Mouse (Mus musculus) ES-E14 (cell line): ENCODE data around the gene Oasl2. TPM values are rescaled to one million over a fixed set of nuclear protein-coding genes. Genes with fewer than 3 reads are reported as not detected.

Experiments
- DNase-seq: peaks from one replicate; pipeline ENCODE4 v3.0.0-alpha.2; 2013; ENCODE audit warnings: low read depth, low spot score
- H3K27ac ChIP-seq: 2 replicates; pipeline ENCODE4 v1.5.1; 2012; ENCODE audit warnings: low read depth, mild to moderate bottlenecking, low read length, moderate library complexity, mixed read lengths; ENCODE audit not compliant: poor library complexity, insufficient read depth, severe bottlenecking
- H3K36me3 ChIP-seq: 2 replicates; pipeline ENCODE4 v1.6.1; 2012; ENCODE audit warnings: mild to moderate bottlenecking, low read length, moderate library complexity, mixed read lengths; ENCODE audit not compliant: control insufficient read depth, poor library complexity, insufficient read depth, severe bottlenecking
- H3K4me1 ChIP-seq, 2 experiments: fragments of 150-350 bp in 1 of 2; sonication (generic) in 1 of 2; 2 replicates each; pipeline ENCODE4 v1.6.1; 2012; ENCODE audit warnings: low read length in 2 of 2, mild to moderate bottlenecking in 1 of 2, mixed read lengths in 1 of 2; ENCODE audit not compliant: control insufficient read depth in 2 of 2, insufficient read depth in 2 of 2, poor library complexity in 1 of 2
- H3K4me3 ChIP-seq, 2 experiments: fragments of 150-350 bp in 1 of 2; sonication (generic) in 1 of 2; 2 replicates each; pipeline ENCODE4 v1.5.1; 2012; ENCODE audit warnings: low read length in 2 of 2, low read depth in 1 of 2, mild to moderate bottlenecking in 1 of 2, mixed read lengths in 1 of 2; ENCODE audit not compliant: insufficient read depth in 1 of 2, poor library complexity in 1 of 2, severe bottlenecking in 1 of 2
- H3K9ac ChIP-seq: 2 replicates; pipeline ENCODE4 v1.6.1; 2012; ENCODE audit warnings: low read depth, mild to moderate bottlenecking, low read length, mixed read lengths; ENCODE audit not compliant: poor library complexity, insufficient read depth, severe bottlenecking
- H3K9me3 ChIP-seq: fragments of 150-350 bp; sonication (generic); 2 replicates; pipeline ENCODE4 v1.6.1; 2012; ENCODE audit warnings: low read depth, mild to moderate bottlenecking, low read length; ENCODE audit not compliant: control insufficient read depth, insufficient read depth
- CHD2 ChIP-seq: IDR thresholded peaks from 2 replicates; pipeline ENCODE4 v1.6.1; 2014; ENCODE audit warnings: mild to moderate bottlenecking, low read depth, low read length, inconsistent platforms
- HCFC1 ChIP-seq: IDR thresholded peaks from 2 replicates; pipeline ENCODE4 v1.6.1; 2012; ENCODE audit warnings: low read length, inconsistent platforms, borderline replicate concordance; ENCODE audit not compliant: insufficient read depth
- MAFK ChIP-seq: IDR thresholded peaks from 2 replicates; pipeline ENCODE4 v1.6.1; 2014; ENCODE audit warnings: mild to moderate bottlenecking, low read depth, low read length, inconsistent platforms; ENCODE audit not compliant: insufficient read depth
- ZC3H11A ChIP-seq: IDR thresholded peaks from 2 replicates; pipeline ENCODE4 v1.6.1; 2012; ENCODE audit warnings: low read depth, mild to moderate bottlenecking, inconsistent platforms, low read length, borderline replicate concordance
- ZNF384 ChIP-seq: IDR thresholded peaks from 2 replicates; pipeline ENCODE4 v1.6.1; 2012; ENCODE audit warnings: low read depth, low read length, inconsistent platforms
- in situ Hi-C, 2 experiments: fragments of 600-800 bp; cut with MboI; formaldehyde crosslinking; loops; one replicate each; pipeline ENCODE4 v1.15.1; 2025; ENCODE audit warnings: low sequenced_read_pairs in 2 of 2, inconsistent platforms in 1 of 2; ENCODE audit not compliant: unreplicated experiment in 2 of 2
- total RNA-seq: library from RNA; depleted of rRNA; stranded (reverse); fragments of 300-350 nt; gene quantifications from 2 replicates; pipeline ENCODE4 v1.2.3, GENCODE M21; 2012

Oasl2 gene
- total RNA-seq, 1 experiment = 0.85 TPM

DNA sequence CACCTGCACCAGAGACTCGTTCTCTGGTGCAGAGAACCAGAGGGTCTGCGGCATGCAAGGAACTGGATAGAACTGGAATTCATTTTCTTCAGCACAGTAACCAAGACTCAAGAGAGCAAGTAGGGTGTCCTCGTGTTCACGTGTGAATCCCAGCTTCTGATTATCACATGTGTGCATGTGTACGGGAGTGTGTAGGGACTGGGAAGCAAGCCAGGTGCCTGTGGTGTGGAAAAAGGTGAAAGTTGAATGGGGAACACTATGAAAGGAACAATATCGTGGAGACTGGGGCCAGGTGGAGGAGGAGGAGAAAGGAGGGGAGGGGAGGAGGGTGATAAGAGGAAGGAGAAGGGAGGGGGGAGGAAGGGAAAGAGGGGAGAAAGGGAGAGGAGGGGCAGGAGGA is 9.9 kb upstream of the Oasl2 start:
- TF ChIP-seq MAFK (no peak), HCFC1 (no peak), ZC3H11A (no peak), CHD2 (no peak), ZNF384 (no peak)
- DNase-seq = no peak
- Histone ChIP-seq H3K9me3 (no peaks in the 10 kb centered on the region), H3K36me3 (no peaks in the 10 kb centered on the region), H3K4me3 (no peak overlapping the region), H3K4me1 (no peaks in the 10 kb centered on the region; a peak in 1 of 4 replicates), H3K9ac (no peak overlapping the region), H3K27ac (no peak overlapping the region; the same call in 1 of the 2 replicates)
- in situ Hi-C loops = no loop called here

DNA sequence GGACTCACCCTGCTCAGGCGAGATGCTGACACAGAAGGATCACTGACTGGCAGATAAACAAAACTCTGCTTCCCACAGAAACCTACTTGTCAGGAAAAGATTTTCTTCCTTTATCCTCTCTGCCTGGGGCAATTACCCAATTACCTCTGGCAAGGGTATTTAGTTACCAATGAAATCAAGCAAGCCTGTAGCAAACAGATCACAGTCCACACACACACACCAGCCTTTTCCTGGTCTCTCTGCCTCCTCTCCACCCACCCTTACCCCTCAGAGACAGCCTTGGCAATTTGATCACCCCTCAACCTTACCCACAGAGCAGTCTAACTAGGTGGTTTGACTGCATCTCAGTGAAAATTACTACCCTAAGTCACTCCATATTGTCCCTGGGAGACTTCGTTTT is 7.7 kb upstream of the Oasl2 start:
- H3K27ac ChIP-seq = no peak overlapping the region
- TF ChIP-seq MAFK (no peak), CHD2 (no peak), ZC3H11A (no peak), HCFC1 (no peak), ZNF384 (no peak)
- no peak overlapping the region for H3K4me3 ChIP-seq
- H3K9ac ChIP-seq = no peak overlapping the region
- DNase-seq = no peak
- no peaks in the 10 kb centered on the region for H3K4me1 ChIP-seq
- in situ Hi-C loops = no loop called here
- H3K36me3 ChIP-seq = no peaks in the 10 kb centered on the region
- no peaks in the 10 kb centered on the region for H3K9me3 ChIP-seq

GRCm38 (mm10) chr5:114895542-114895941 is 1.2 kb upstream of the Oasl2 start:
- TF ChIP-seq ZC3H11A (no peak), MAFK (no peak), HCFC1 (no peak), ZNF384 (no peak), CHD2 (no peak)

GRCm38 (mm10) chr5:114897374-114897793 is 648 bp downstream of the Oasl2 start:
- in situ Hi-C loops = no loop called here
- TF ChIP-seq HCFC1 (no peak), CHD2 (no peak), ZNF384 (no peak), MAFK (no peak), ZC3H11A (no peak)
- no peak for DNase-seq
- H3K9me3 ChIP-seq = no peaks in the 10 kb centered on the region
- no peak overlapping the region; the same call in 1 of the 2 replicates for H3K9ac ChIP-seq
- no peak overlapping the region for H3K4me3 ChIP-seq
- peak overlapping the region; percentile 59; the same call in 1 of the 2 replicates for H3K27ac ChIP-seq
- H3K36me3 ChIP-seq = no peaks in the 10 kb centered on the region
- peaks cover 0 to 11% of the 10 kb centered on the region in 2 experiments; a peak in 1 of 4 replicates for H3K4me1 ChIP-seq

More at GRCm38 (mm10) chr5:114895542-114895941, 1.2 kb upstream of the Oasl2 start:
- Histone ChIP-seq H3K9ac (no peak overlapping the region), H3K9me3 (no peaks in the 10 kb centered on the region), H3K4me3 (no peak overlapping the region), H3K36me3 (no peaks in the 10 kb centered on the region), H3K27ac (no peak overlapping the region), H3K4me1 (peaks cover 0 to 11% of the 10 kb centered on the region in 2 experiments; a peak in 1 of 4 replicates)
- no peak for DNase-seq
- in situ Hi-C loops = no loop called here

- DNase-seq = no peak
- no peak overlapping the region for H3K4me3 ChIP-seq
- H3K4me1 ChIP-seq = peaks cover 0 to 11% of the 10 kb centered on the region in 2 experiments; a peak in 1 of 4 replicates
- no peaks in the 10 kb centered on the region for H3K9me3 ChIP-seq
- H3K9ac ChIP-seq = no peak overlapping the region
- in situ Hi-C loops = no loop called here
- no peak overlapping the region for H3K27ac ChIP-seq
- TF ChIP-seq MAFK = no peak
- no peak for TF ChIP-seq HCFC1
- TF ChIP-seq ZC3H11A = no peak
- no peak for TF ChIP-seq ZNF384
- no peak for TF ChIP-seq CHD2
- H3K36me3 ChIP-seq = no peaks in the 10 kb centered on the region
These were observed 2.1 kb downstream of the Oasl2 start for GRCm38 (mm10) chr5:114898857-114899256.
